Mouse (Mus musculus) embryonic facial prominence, embryonic 11.5 days (tissue): ENCODE measurements at regions not wholly inside any gene's neighbourhood (a gene's known extent, or its start where the extent isn't known, plus 50 kb on each side); places are given as distances from the start of the nearest gene placed in this dataset.

Experiments used
- ATAC-seq: fragments of 200-750 bp; cut with Nextera tagmentation; replicated peaks from 2 replicates; pipeline ENCODE4 v1.8.0; 2017; ENCODE audit warnings: low read depth; ENCODE audit not compliant: insufficient number of reproducible peaks, low FRiP score, low TSS enrichment
- DNase-seq: peaks from one replicate; pipeline ENCODE4 v3.0.0-alpha.2; 2015; ENCODE audit warnings: low spot score
- H3K27ac ChIP-seq: fragments of 300-500 bp; sonication (generic); replicated peaks from 2 replicates; pipeline ENCODE4 v1.5.1; 2014; ENCODE audit warnings: mild to moderate bottlenecking, low read depth, low read length, control low read depth
- H3K27me3 ChIP-seq: fragments of 300-500 bp; sonication (generic); 2 replicates; pipeline ENCODE4 v1.6.1; 2014; ENCODE audit warnings: mild to moderate bottlenecking, low read length, moderate library complexity, mixed read lengths; ENCODE audit not compliant: control insufficient read depth, insufficient read depth
- H3K36me3 ChIP-seq: fragments of 300-500 bp; sonication (generic); replicated peaks from 2 replicates; pipeline ENCODE4 v1.6.1; 2014; ENCODE audit warnings: low read depth, mild to moderate bottlenecking, low read length, moderate library complexity, mixed read lengths; ENCODE audit not compliant: control insufficient read depth, insufficient read depth
- H3K4me1 ChIP-seq: fragments of 300-500 bp; sonication (generic); 2 replicates; pipeline ENCODE4 v1.6.1; 2014; ENCODE audit warnings: low read length, mixed read lengths; ENCODE audit not compliant: control insufficient read depth, insufficient read depth
- H3K4me2 ChIP-seq: fragments of 300-500 bp; sonication (generic); 2 replicates; pipeline ENCODE4 v1.6.1; 2014; ENCODE audit warnings: low read depth, mild to moderate bottlenecking, control low read depth, low read length, moderate library complexity
- H3K4me3 ChIP-seq: fragments of 300-500 bp; sonication (generic); 2 replicates; pipeline ENCODE4 v1.5.1; 2014; ENCODE audit warnings: low read depth, low read length, control low read depth
- H3K9ac ChIP-seq: fragments of 300-500 bp; sonication (generic); replicated peaks from 2 replicates; pipeline ENCODE4 v1.6.1; 2014; ENCODE audit warnings: mild to moderate bottlenecking, control low read depth, low read length
- H3K9me3 ChIP-seq: fragments of 300-500 bp; sonication (generic); replicated peaks from 2 replicates; pipeline ENCODE4 v1.6.1; 2016; ENCODE audit warnings: mild to moderate bottlenecking, low read length, inconsistent platforms, mixed read lengths; ENCODE audit not compliant: control insufficient read depth
- WGBS: fragments of 180-500 bp; shearing (Covaris S2); extraction: QIAGEN DNeasy Blood & Tissue Kit; methylation state at CpG from one replicate; pipeline ENCODE4 v1.1.7; 2014; 5-methylcytosine and 5-hydroxymethylcytosine counted together

DNA sequence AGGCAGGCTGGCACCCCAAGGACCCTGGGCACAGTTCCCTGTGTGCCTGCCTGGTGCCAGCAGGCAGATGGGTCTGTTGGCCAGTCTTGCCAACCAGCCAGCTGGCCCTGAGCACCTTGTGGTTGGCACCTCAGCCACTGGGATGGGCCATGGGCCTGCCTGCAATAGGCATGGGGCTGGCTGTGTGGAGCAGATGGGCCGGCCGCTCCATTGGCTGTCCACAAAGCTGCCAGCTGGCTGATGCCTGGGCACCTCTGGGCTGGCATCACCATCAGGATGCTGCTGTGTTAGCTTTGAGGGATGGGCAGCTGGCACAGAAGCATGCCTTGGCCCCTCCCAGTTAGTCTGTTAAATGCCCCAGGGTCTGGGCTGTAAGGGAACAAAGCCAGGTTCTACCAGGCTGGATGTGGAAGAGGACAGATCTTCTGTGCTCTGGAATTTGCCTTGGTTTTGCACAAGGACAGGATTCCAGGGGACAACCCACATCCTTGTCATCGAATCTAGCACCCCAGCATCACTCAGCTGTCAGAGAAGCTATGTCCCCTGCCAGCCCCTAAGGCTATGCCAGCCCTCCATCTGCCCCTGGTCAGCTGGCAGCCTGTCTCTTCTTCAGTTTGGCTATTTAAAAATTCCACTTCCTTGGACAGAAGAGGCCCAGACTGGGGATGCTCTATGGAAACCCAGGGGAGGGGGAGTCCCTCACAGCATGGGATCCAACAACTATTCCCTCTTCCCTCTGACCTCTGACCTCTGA, 201.8 kb downstream of the Gm26897 start:
- DNase-seq = no peak
- Histone ChIP-seq H3K27ac (no peak overlapping the region), H3K4me1 (no peaks in the 10 kb centered on the region), H3K9ac (no peak overlapping the region), H3K4me2 (no peak overlapping the region), H3K9me3 (no peaks in the 10 kb centered on the region), H3K4me3 (no peak overlapping the region), H3K27me3 (no peaks in the 10 kb centered on the region), H3K36me3 (no peaks in the 10 kb centered on the region)
- ATAC-seq = no peak
- 89% methylated on average over 3 of the region's 3 CpGs for WGBS

DNA sequence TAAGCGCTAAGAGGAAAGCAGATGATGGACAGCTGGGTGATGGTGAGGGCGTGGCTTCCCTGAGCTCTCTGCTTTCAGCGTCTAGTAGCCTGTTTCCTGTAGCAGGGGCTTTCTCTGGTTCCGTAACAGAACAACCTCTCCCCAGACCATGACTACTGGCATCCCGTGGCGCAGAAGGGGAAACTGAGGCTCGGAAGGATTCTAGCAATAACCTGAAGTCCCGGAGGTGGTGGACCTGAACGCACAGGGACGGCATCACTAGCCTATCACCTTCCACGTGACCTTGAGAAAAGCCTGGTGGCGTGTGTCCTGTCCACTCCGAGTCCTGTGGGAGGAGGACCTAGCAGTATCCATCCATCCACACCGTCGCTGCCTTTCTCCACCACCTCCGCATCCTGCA, 208.1 kb downstream of the Gm26897 start:
- H3K4me3 ChIP-seq = no peak overlapping the region
- DNase-seq = no peak
- no peak overlapping the region for H3K27ac ChIP-seq
- H3K36me3 ChIP-seq = no peaks in the 10 kb centered on the region
- no peaks in the 10 kb centered on the region for H3K4me1 ChIP-seq
- no peak overlapping the region for H3K9ac ChIP-seq
- no peak for ATAC-seq
- WGBS = 79% methylated on average over 16 of the region's 16 CpGs
- H3K27me3 ChIP-seq = no peaks in the 10 kb centered on the region
- H3K9me3 ChIP-seq = no peaks in the 10 kb centered on the region
- no peak overlapping the region for H3K4me2 ChIP-seq

DNA sequence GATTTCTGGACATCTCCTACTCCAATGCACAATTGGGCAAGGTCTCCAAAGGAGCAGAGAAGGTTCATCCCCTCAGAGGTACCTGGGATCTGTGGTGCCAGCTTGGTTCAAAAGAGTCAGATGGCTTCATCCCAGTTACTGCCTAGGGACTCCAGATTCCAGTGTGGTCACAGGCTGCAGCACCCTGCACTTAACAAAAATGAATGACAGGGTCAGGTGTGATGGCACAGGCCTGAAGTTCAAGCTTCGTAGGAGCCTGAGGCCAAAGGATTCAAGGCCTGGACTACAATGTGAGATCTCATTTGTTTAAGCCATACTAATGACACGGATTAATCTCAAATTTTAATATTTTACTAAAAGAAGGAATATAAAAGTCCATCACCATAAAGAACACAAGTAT, 209.1 kb downstream of the Gm26897 start:
- Histone ChIP-seq H3K27me3 (no peaks in the 10 kb centered on the region), H3K9ac (no peak overlapping the region), H3K4me2 (no peak overlapping the region), H3K27ac (no peak overlapping the region), H3K9me3 (no peaks in the 10 kb centered on the region), H3K4me3 (no peak overlapping the region), H3K36me3 (no peaks in the 10 kb centered on the region), H3K4me1 (no peaks in the 10 kb centered on the region)
- ATAC-seq (no peak), DNase-seq (no peak)
- 91% methylated on average over 2 of the region's 2 CpGs for WGBS

DNA sequence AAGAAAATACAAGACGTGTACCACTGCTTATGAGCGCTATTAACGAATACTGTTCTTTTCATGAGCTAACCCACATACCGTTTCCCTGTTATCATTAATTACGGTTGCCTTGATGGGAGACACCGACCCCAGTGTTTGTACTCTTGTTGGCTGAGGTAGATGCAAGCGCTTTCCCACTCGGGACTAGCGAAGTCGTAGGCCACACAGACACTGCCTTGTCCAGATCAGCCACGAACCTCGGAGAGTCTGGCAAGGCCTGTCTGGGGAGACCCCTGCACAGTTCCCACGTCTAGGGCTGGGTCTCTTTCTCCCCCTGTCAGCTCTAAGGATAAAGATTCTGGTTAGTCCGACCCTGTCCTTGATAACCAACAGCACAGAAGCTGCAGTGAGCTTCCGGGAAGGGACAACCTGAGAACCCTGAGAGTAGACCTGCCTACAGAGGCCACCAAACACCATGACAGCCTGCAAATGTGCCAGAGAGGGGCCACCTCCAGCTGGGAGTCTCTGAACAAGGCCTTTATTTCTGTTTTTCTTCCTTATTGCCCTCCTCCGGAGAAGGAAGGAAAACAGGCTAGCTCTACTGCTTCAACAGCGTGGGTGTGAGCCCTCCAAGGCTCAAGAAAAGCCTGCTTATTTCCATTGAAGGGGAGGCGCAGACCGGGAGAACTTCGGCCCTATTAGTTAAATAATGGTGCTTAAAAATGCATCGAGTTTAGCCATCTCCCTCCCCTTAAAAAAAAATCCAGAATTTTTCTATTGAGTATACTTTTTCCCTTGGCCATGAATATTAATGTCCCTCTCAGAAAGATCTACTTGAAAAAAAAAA, 209.8 kb downstream of the Gm26897 start:
- H3K36me3 ChIP-seq = no peaks in the 10 kb centered on the region
- ATAC-seq = no peak
- no peak overlapping the region for H3K4me2 ChIP-seq
- no peak overlapping the region for H3K9ac ChIP-seq
- H3K4me1 ChIP-seq = no peaks in the 10 kb centered on the region
- H3K27ac ChIP-seq = no peak overlapping the region
- no peaks in the 10 kb centered on the region for H3K9me3 ChIP-seq
- WGBS = 60% methylated on average over 21 of the region's 21 CpGs
- no peak for DNase-seq
- no peaks in the 10 kb centered on the region for H3K27me3 ChIP-seq
- H3K4me3 ChIP-seq = no peak overlapping the region

DNA sequence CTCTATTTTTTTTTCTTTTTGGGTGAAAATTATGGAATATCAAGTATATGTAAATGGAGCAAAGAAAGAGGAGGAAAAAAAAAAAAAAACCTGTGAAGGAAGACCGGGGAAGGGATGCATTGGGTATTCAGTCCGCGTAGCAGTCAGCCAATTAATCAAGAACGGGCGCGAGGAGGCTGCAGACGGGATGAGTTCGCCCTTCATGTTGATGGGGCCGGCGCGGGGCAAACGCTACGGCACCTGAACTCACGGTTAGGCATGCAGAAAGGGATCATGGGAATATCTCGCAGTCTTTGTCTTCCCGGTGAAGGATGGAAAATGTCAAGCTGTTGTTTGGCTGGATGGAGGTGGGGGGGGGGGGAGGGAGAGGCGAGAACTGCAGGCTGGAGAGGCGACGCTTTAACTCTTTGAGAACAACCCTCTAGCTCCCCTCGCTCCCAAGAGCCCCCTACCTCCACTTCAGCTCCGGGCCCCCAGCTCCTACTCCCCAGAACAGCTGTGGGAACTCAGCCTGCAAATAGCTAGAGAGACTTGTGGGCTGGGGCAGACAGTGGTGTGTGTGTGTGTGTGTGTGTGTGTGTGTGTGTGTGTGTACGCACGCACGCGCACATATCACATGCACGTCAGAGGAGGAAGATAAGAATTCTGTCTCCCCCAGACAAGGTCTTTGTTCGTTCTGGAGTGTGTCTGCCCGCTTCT, 210.7 kb downstream of the Gm26897 start:
- WGBS = 27% methylated on average over 25 of the region's 28 CpGs

DNA sequence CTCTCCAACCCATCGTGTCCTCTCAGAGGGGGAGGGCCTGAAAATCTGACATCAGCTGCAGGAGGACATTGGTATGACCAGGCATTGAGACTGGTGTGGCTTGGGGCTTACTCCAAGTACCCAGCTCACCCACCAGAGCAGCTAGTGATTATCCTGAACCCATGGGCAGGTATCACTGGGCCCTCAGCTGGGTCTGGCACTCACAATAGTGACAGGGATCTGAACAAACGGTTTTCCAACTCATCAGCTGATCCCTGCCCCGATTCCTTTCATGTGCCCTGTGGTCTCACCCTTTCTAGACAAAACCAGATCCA, 211.2 kb downstream of the Gm26897 start:
- Histone ChIP-seq H3K27ac (no peak overlapping the region), H3K36me3 (no peaks in the 10 kb centered on the region), H3K4me3 (no peak overlapping the region), H3K27me3 (no peaks in the 10 kb centered on the region), H3K4me1 (no peaks in the 10 kb centered on the region), H3K4me2 (no peak overlapping the region), H3K9me3 (no peaks in the 10 kb centered on the region), H3K9ac (no peak overlapping the region; the same call in 1 of the 2 replicates)
- WGBS = 58% methylated on average over 3 of the region's 3 CpGs
- peak; percentile 41; the same call in 1 of the 2 replicates for ATAC-seq
- DNase-seq = no peak

More for the DNA sequence above, 210.7 kb downstream of the Gm26897 start:
- Histone ChIP-seq H3K4me1 (no peaks in the 10 kb centered on the region), H3K27ac (no peak overlapping the region), H3K4me2 (peak overlapping the region; percentile 19; the same call in 1 of the 2 replicates), H3K27me3 (no peaks in the 10 kb centered on the region), H3K36me3 (no peaks in the 10 kb centered on the region), H3K4me3 (no peak overlapping the region), H3K9ac (no peak overlapping the region), H3K9me3 (no peaks in the 10 kb centered on the region)
- peak; percentile 39 for DNase-seq
- ATAC-seq = peak; percentile 58; the same call in 1 of the 2 replicates

DNA sequence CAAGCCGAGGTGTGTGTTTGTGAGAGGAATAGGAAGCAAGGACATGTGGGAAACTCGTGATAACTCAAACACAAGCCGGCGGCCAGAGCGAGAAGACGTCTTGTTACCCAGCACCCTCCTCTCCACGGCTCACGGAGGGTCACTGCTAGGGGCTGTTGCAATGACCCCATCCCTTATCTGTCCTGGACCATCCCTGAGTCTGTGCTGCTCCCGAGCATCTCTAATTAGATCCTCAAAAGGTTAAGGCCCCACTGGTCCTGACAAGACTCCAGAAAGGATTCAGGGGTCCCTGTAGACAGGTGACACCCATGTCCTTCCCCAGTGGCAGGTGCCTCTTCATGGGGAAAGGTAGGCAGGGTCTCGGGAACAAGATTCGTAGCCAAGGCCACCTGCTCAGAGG, 212.6 kb downstream of the Gm26897 start:
- Histone ChIP-seq H3K4me1 (no peaks in the 10 kb centered on the region), H3K36me3 (no peaks in the 10 kb centered on the region), H3K27me3 (no peaks in the 10 kb centered on the region), H3K4me2 (no peak overlapping the region), H3K9ac (no peak overlapping the region), H3K9me3 (no peaks in the 10 kb centered on the region), H3K4me3 (no peak overlapping the region), H3K27ac (no peak overlapping the region)
- 85% methylated on average over 11 of the region's 11 CpGs for WGBS
- DNase-seq (no peak), ATAC-seq (no peak)

DNA sequence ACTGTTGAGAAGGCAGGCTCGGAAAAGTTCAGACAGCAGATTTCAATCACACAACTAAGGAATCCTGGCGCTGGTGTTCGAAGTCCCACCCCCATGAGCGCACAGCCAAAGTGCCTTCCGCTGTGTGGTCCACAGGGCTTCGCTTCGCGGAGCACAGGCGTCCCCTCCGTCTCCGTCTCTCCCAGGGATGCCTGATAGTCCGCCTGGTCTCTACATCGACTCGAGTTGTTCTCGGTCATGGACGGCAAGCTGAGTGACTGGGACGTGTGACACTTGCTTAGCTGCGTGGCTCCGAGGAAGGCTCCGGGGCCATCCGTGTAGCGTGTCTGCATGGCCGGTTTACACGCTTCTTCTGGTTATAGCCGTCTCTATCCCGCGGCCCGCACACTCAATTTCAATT, 224.0 kb downstream of the Gm26897 start:
- H3K9ac ChIP-seq = no peak overlapping the region

More for the DNA sequence above, 224.0 kb downstream of the Gm26897 start:
- Histone ChIP-seq H3K4me2 (no peak overlapping the region), H3K9me3 (no peaks in the 10 kb centered on the region), H3K36me3 (no peaks in the 10 kb centered on the region), H3K4me1 (no peaks in the 10 kb centered on the region), H3K27ac (no peak overlapping the region), H3K27me3 (no peaks in the 10 kb centered on the region; the same call in 1 of the 2 replicates), H3K4me3 (no peak overlapping the region)
- peak; percentile 20 for DNase-seq
- ATAC-seq = no peak
- 66% methylated on average over 28 of the region's 28 CpGs for WGBS
